Mouse (Mus musculus) cortical plate, adult 2 months (tissue): ENCODE measurements around the gene Syk.

Experiments
- CTCF ChIP-seq: fragments of 200-500 bp; IDR thresholded peaks from 2 replicates; pipeline ENCODE4 v1.5.1; 2011; ENCODE audit warnings: mild to moderate bottlenecking, control low read depth, low read length; ENCODE audit not compliant: insufficient read depth; ENCODE audit errors: extremely low read depth
- POLR2A ChIP-seq: fragments of 200-500 bp; IDR thresholded peaks from 2 replicates; pipeline ENCODE4 v1.6.1; 2011; ENCODE audit warnings: mild to moderate bottlenecking, low read length, control low read depth; ENCODE audit not compliant: insufficient read depth; ENCODE audit errors: extremely low read depth

- TF ChIP-seq CTCF (no peak), POLR2A (no peak)
These were observed 107.5 kb downstream of the Syk start for GRCm38 (mm10) chr13:52690425-52690824.
